Mouse (Mus musculus) adrenal gland, adult 8-10 months (tissue): Measurements from ENCODE around the gene Slc6a11. TPM values are rescaled to one million over a fixed set of nuclear protein-coding genes. Genes with fewer than 3 reads are reported as not detected.

ENCODE experiments used
- total RNA-seq, 4 experiments: library from RNA; stranded (reverse); gene quantifications; 2 replicates each; pipeline ENCODE4 v1.2.4; 2022

The Slc6a11 gene
- total RNA-seq, 4 experiments from 2014 or later: 0.12 to 0.31 (median 0.18) TPM

Other genes starting within 250 kb of the Slc6a11 start
- 10 to 100 TPM in 2 of 4 experiments, 1 to 10 TPM in 2; 6.9 to 13.6 (median 10.4) TPM for gene Atp2b2, start 88.6 kb upstream of the Slc6a11 start, total RNA-seq
- under 1 TPM; 0.17 to 0.38 (median 0.26) TPM for gene Slc6a1, start 151.4 kb downstream of the Slc6a11 start, total RNA-seq